Mouse (Mus musculus) MEL (cell line): Measurements from ENCODE around the gene Fhad1.

Source experiments
- CTCF ChIP-seq, 3 experiments: IDR thresholded peaks in 2 of 3; conservative IDR thresholded peaks in 1 of 3; 2 replicates each; pipeline ENCODE4 v1.5.1; 2011 to 2012; ENCODE audit warnings: low read length in 3 of 3, low read depth in 2 of 3, mild to moderate bottlenecking in 2 of 3, improper control_type of control experiment in 1 of 3, inconsistent platforms in 1 of 3, mixed read lengths in 1 of 3, moderate library complexity in 1 of 3; ENCODE audit not compliant: control insufficient read depth in 1 of 3, insufficient read depth in 1 of 3, poor library complexity in 1 of 3, severe bottlenecking in 1 of 3
- EP300 ChIP-seq, 2 experiments: IDR thresholded peaks; 2 replicates each; pipeline ENCODE4 v1.6.1; 2011; ENCODE audit warnings: improper control_type of control experiment in 2 of 2, low read length in 2 of 2, low read depth in 1 of 2, mild to moderate bottlenecking in 1 of 2
- ZKSCAN1 ChIP-seq: IDR thresholded peaks from 2 replicates; pipeline ENCODE4 v1.6.1; 2012; ENCODE audit warnings: low read depth, mild to moderate bottlenecking, inconsistent platforms, low read length, improper control_type of control experiment, moderate library complexity

- TF ChIP-seq EP300 (IDR thresholded peaks at IDR 0.05; ENCODE audit: low read depth in 1 of 2, low read length in 2 of 2) (no peak), CTCF (IDR thresholded peaks at IDR 0.05 in 2 of 3, conservative IDR thresholded peaks at IDR 0.05 in 1 of 3; ENCODE audit: control insufficient read depth in 1 of 3, insufficient read depth in 1 of 3, low read depth in 2 of 3, low read length in 3 of 3, poor library complexity in 1 of 3, severe bottlenecking in 1 of 3) (no peak), ZKSCAN1 (no peak)
Observed at GRCm38 (mm10) chr4:141977346-141977745, 37.5 kb downstream of the Fhad1 start.
